Mouse (Mus musculus) c-Kit-positive CD71-positive TER-119-positive erythroid progenitor cells, embryonic 14.5 days (primary cell): Measurements from ENCODE around the gene Sh2d1a.

Experiments used
- DNase-seq: peaks from one replicate; pipeline ENCODE4 v3.0.0-alpha.2; 2013; ENCODE audit warnings: low spot score

Gene Sh2d1a

DNA sequence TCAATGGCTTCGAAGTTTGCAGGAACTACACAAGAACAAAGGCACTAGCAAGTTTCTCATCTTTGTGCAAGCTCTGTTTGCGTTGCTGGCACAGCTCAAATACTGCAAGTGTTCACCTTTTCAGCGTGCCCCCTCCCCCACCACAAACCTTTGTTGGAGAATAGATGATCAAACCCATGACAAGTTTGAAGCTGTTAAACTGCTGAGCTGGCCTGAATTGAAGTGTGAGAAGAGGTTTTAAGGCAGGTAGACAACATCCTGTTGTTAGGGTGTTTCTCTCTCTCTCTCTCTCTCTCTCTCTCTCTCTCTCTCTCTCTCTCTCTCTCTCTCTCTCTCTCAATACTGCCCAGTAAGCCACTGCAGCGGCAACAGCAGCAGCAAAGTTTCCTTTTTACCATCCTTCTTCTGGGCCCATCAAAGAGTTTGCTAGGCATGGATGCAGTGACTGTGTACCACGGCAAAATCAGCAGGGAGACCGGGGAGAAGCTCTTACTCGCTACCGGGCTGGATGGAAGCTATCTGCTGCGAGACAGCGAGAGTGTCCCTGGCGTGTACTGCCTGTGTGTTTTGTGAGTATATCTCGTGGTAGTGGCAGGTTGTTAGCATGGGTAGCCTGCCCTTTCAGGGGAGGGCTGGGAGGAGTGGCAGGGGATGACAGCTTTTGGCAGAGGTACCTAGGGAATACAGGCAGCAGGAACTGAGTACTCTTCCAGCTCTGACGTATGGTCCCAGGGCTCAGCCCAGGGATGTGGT is at the start of gene Sh2d1a:
Sh2d1a (plus strand) TSS at position 163 of the 753 bp plus-strand sequence.
- no peak for DNase-seq

DNA sequence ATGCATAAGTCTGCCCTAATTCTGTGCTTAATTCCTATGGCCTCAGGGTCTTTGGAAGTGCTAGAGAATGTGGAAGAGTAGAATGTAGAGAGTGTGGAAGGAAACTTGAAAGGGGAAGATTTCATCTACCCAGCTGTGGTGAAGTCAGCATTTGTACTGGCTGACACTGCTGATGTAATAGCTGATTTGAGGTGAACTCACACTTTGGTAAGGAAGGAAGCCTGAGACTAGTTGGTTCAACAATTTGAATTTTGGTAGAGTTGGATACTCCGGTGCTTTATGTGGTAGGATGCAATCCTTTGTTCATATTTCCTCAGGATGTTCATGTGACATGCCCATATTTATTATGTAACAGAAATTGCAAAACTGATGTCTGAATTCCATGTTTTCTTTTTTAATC is 49.3 kb upstream of the Sh2d1a start:
- no peak for DNase-seq

DNA sequence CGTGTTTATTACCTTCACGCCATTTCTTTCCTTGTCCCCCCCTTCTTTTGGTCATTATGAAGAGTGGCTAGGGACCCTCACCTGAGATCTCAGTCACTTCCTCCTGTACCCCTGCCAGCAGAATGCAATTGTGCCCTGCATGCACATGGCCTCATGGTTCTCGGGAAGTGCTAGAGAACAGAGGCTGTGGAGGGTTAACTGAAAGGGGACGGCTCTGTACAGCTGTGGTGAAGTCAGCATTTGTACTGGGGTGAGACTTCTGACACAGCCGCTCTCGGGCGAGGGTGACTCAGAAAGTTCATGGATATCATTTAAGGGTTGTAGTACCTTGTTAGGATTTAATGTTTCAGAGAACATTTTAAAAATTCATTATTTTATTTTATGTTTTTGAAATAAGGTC is 47.7 kb upstream of the Sh2d1a start:
- no peak for DNase-seq

DNA sequence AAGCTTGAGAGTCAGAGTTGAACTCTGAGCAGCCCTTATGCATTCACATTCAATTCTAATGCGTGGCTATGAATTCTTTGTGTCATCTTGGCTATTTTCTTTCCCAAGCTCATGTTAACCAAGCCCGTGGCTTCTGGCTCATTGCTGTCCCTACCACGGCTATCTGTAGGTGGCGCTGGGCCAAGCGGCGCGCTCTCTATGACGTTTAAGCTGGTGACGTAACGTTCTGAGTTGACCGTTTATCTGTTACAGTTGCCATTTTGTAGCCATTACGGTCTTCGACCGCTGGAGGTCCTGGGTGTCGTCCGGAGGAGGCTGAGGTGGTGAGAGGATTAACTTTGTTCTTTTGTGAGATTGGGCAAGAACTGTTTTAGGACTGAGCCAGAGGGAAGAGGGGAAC is 12.8 kb upstream of the Sh2d1a start, which contains the start of gene Tex13c2:
Tex13c2 (plus strand) TSS at position 246 of the 400 bp plus-strand sequence.
- DNase-seq, result no peak

DNA sequence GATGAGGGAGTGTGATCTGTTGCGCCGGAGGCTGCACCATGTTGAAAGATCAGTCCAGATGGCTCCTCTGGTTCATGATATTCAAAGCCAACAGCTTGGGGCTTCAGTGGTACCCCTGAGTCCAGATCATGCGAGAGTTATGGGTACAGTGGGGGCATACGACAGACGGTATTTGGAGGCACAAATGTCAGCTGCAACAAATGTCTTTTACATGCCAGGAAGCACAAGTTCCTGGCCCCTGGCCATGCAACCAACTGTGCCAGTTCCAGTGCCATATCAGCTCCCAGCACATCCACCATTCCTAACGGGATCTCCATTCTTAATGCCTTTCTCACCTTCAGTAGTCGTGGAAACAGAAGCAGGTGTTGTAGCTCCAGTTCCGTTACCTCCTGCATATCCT is 11.9 kb upstream of the Sh2d1a start:
- no peak for DNase-seq

DNA sequence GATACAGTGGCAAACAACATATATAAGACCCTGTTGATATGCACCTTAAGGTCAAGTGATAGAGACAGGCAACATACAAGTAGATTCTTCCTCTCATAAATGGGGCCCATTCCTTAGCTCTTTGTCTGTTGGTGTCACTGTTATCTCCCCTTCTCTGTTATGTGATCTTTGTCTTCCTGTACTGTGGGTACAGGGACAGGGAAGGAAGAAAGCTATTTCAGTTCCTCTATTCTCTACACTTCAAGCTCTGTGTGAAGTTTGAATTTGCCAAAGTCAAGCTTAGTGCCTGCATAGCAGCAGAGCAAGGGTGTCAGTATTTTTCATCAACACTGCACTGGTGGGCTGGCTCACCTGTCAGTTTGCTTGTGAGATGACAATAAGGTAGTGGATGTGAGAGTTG is 1.7 kb upstream of the Sh2d1a start:
- DNase-seq, result no peak

DNA sequence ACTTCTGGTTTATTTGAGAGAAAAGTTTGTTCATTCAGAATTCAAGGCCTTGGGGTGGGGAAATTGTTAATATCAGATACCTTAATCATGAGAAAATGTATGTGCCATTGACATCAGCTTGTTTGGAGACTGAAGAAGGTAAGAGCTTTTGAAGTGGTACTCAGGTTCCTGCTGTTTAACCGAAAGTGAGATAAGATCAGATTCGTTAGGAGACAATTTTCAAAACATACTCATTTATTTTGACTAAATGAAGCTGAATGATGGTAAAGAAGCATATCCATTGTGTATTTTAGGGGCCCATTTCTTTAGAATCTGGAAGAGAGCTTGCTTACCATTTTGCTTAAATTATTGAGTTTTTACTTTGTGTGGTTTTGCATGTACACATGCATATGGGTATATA is 8.9 kb downstream of the Sh2d1a start:
- no peak for DNase-seq

DNA sequence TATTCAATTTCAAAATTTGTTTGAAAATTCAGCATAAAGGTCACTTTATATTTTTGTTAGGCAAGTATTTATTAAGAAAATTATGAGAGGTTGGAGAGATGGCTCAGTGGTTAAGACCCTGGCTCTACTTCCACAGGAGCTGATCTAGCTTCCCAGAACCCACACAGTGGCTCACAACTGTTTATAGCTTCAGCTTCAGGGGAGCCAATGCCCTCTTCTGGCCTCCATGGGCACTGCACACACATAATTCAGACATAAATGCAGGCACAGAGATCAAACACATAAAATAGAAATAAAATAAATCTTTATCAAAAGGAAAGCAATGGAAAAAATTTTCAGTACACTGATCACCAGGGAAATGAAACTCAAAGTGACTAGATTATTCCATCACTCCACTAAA is 10.3 kb downstream of the Sh2d1a start:
- DNase-seq, result no peak

DNA sequence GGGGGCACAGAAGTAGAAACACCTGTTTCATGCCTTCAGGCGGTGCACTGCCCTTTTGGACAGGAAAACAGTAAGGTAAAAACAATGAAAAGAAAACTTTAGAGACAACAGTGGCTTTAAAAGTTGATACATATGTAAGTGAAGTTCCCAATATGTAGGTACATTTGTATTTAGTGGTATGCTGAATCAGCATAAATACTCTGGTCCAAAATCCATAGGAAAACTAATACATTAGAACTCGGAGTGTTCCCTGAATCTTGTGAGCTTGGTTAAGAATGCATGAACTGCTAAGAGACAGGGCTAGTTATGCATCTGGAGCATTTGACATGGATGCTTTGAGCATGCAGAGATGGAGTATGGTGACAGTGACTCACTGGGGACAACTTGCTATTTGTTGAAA is 20.6 kb downstream of the Sh2d1a start:
- no peak for DNase-seq

DNA sequence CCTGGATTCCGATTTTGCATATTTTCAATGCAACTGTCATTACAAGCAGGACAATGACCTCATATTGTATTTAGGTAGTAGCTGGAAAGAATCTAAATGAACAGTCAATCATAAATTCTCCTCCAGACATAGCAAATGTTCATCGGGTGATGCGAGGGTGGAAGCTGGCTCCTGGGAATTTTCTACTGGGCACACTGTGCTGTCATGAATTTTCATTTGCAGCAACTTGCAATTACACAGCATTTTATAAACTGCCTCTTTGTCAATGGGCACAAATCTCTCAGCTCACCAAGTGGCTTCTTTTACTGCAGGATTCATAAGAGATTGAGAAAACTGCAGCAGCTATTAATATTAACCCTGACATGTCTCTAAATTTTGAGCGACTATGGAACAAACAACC is 28.4 kb downstream of the Sh2d1a start:
- no peak for DNase-seq

DNA sequence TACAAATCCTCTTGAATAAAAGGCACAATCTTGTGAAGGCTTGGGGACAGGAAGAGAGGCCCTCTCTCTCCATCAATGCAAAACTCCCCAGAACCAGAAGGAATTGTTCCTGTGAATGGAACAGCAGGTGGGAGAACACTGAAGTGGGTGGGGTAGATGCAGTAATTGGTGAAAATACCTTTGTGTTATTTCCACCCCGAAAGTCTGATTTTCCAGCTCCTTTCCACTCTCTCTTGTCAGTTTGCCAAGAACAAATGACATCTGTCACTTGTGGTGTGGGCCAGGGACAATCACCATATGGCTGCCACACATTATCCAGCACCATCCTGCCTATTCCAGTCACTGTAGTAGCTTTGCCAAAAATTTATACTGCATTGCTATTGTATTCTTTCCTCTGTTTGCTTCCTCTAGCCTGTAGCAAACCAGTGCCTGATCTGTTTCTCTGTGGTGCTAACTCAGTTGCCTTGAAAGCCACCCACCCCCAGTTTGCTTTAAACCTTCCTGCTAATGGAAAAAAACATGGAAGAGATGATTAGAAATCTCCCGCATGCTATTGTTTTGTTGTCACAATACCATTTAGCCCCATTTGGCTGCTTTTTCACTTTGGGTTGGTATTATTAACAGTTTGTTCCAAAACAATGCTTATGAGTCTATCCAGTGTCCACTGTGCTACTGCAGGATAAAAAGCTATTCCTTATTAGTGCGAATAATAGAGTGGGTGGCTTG is 37.9 kb downstream of the Sh2d1a start:
- DNase-seq, result no peak

DNA sequence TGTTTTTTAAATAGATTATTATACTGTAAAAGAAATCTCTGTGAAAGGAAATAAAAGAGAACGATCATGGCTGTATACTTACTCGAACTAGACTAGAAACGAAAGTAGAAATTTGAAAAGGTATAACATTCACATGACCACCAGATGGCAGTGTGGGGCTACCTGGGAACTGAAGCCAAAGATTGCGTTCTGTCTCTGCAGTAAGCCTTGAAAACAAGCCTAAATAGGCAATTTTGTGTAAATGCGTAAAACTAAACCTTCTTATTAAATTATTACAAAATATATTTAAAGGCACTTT is 38.5 kb downstream of the Sh2d1a start:
- DNase-seq, result peak; percentile 45

DNA sequence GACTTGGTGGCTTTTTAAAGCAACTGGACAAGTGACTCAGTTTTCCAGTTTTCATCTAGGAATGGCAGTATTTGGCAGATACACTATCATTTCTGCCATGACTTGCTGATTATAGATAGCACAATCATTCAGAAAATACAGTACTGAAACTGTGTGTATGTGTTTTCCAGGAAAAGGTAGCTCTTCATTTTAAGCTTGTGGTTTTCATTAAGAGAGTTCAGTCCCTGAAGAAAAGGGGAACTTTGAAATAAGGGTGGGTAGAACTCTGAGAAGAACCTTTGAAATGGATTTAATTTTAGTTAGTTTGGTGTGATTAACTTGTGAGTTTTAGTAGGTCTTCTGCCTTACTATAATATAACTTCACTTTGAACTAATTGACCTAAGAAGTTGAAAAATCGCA is 42.8 kb downstream of the Sh2d1a start:
- DNase-seq, result no peak

DNA sequence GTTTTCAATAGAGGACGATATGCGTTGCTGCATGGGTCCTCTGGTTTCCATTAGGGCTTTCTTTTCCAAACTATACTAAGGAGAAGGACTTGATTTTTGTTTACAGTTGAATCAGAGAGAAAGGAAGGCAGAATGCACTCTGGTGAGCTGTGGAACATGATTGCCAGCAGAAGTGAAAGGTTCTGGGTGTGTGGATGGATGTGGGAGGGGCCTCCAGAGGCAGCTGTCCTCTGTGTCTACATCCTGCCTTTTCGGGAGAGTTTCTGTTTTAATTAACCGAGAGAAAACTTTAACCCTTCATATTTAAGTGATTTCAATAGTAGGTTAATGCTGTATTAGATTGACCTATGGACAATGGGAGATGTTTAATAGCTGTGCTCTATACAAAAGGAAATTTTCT is 46.3 kb downstream of the Sh2d1a start:
- DNase-seq, result no peak

DNA sequence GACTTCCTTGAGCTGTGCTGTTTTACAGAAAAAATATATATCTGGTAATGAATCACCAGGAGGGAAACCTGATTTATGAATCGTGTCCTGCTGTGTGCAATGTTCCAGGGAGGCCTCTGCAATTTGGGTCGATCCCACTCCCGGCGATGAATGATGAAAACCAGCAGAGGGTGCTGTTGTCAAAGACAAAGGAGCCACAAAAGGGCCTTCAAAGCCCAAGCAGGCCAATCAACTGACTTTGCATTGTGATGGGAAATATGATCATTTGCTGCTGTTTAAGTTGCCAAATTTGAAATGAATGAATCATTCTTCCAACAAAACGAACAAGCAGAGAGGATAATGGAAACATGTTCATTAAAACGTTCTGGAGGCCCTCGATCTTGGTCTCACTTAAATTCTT is 55.0 kb downstream of the Sh2d1a start:
- peak; percentile 10 for DNase-seq

DNA sequence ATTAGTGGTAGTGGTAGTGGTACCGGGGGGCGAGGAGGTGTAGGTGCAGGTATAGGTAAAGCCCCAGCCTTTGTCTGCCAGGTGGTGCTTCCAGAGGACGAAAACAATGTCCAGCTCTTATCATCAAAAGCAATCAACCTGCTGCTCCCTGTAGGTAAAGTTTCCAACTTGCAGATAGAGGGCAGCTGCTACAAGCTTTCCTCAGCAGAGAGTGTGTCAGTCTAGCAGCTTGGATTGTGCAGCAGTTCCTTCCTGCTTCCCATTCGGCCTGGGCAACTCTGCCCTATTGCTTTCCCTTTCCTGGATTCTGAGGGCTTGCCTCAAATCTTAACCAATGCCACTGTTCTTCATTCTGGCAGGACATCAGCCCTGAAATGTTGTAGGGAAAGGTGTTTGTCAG is 56.4 kb downstream of the Sh2d1a start:
- DNase-seq, result no peak
